Mouse (Mus musculus) neural tube, embryonic 11.5 days (tissue): Measurements from ENCODE around the gene Olfr1467. TPM values are rescaled to one million over a fixed set of nuclear protein-coding genes. Genes with fewer than 3 reads are reported as not detected.

Experiments
- ATAC-seq: fragments of 200-750 bp; cut with Nextera tagmentation; 2 replicates; pipeline ENCODE4 v1.8.0; 2017; ENCODE audit warnings: moderate number of reproducible peaks, mild to moderate bottlenecking, moderate TSS enrichment, moderate library complexity; ENCODE audit not compliant: insufficient read depth, low FRiP score, low TSS enrichment
- DNase-seq: peaks from one replicate; pipeline ENCODE4 v3.0.0-alpha.2; 2015; ENCODE audit warnings: low spot score
- H3K27ac ChIP-seq: fragments of 300-500 bp; sonication (generic); 2 replicates; pipeline ENCODE4 v1.5.1; 2014; ENCODE audit warnings: low read depth, mild to moderate bottlenecking, low read length
- H3K27me3 ChIP-seq: fragments of 300-500 bp; sonication (generic); 2 replicates; pipeline ENCODE4 v1.6.1; 2014; ENCODE audit warnings: mild to moderate bottlenecking, low read length, mixed read lengths; ENCODE audit not compliant: control insufficient read depth, insufficient read depth
- H3K36me3 ChIP-seq: fragments of 300-500 bp; sonication (generic); 2 replicates; pipeline ENCODE4 v1.6.1; 2014; ENCODE audit warnings: mild to moderate bottlenecking, low read length, moderate library complexity, mixed read lengths; ENCODE audit not compliant: control insufficient read depth, insufficient read depth
- H3K4me1 ChIP-seq: fragments of 300-500 bp; sonication (generic); 2 replicates; pipeline ENCODE4 v1.6.1; 2014; ENCODE audit warnings: low read length, mixed read lengths; ENCODE audit not compliant: control insufficient read depth, insufficient read depth
- H3K4me2 ChIP-seq: fragments of 300-500 bp; sonication (generic); 2 replicates; pipeline ENCODE4 v1.6.1; 2014; ENCODE audit warnings: low read depth, mild to moderate bottlenecking, moderate library complexity
- H3K4me3 ChIP-seq: fragments of 300-500 bp; sonication (generic); 2 replicates; pipeline ENCODE4 v1.5.1; 2014; ENCODE audit warnings: low read depth, low read length
- H3K9ac ChIP-seq: fragments of 300-500 bp; sonication (generic); 2 replicates; pipeline ENCODE4 v1.6.1; 2014; ENCODE audit warnings: mild to moderate bottlenecking, low read length
- H3K9me3 ChIP-seq: fragments of 300-500 bp; sonication (generic); 2 replicates; pipeline ENCODE4 v1.6.1; 2016; ENCODE audit warnings: low read length; ENCODE audit not compliant: control insufficient read depth
- WGBS: fragments of 180-500 bp; shearing (Covaris S2); extraction: QIAGEN DNeasy Blood & Tissue Kit; methylation state at CpG from one replicate; pipeline ENCODE4 v1.1.7; 2014; 5-methylcytosine and 5-hydroxymethylcytosine counted together
- polyA plus RNA-seq: library from polyadenylated mRNA; unstranded; fragments of >200 nt; fragmentation: Nextera tagmentation; extraction: Ambion mirVana; gene quantifications from 2 replicates; pipeline ENCODE4 v1.2.1, GENCODE M21; 2014

Gene Olfr1467
- not detected in 2 replicates for polyA plus RNA-seq

- WGBS: 76% methylated on average over 2 of the region's 2 CpGs
- Histone ChIP-seq H3K4me3 (no peak within 1 kb of the TSS), H3K36me3 (no peaks in the 10 kb centered on the region), H3K4me2 (no peak within 1 kb of the TSS), H3K9ac (no peak within 1 kb of the TSS), H3K4me1 (no peaks in the 10 kb centered on the region), H3K9me3 (0 out of 2 replicates have a peak, but pooled peaks cover 5% of the 10 kb centered on the region), H3K27ac (no peak within 1 kb of the TSS), H3K27me3 (no peaks in the 10 kb centered on the region)
- ATAC-seq (no peak), DNase-seq (no peak)
These were observed at the start of gene Olfr1467 for GRCm38 (mm10) chr19:13361936-13362335. Olfr1467 (plus strand) TSS chr19:13362236.

- no peaks in the 10 kb centered on the region for H3K27me3 ChIP-seq
- ATAC-seq (no peak), DNase-seq (no peak)
- H3K4me1 ChIP-seq: no peaks in the 10 kb centered on the region
- no peak within 1 kb of the TSS for H3K4me3 ChIP-seq
- no peaks in the 10 kb centered on the region for H3K36me3 ChIP-seq
- no peak within 1 kb of the TSS for H3K9ac ChIP-seq
- no peak within 1 kb of the TSS for H3K4me2 ChIP-seq
- no peak within 1 kb of the TSS for H3K27ac ChIP-seq
- no peaks in the 10 kb centered on the region for H3K9me3 ChIP-seq
These were observed 46.6 kb upstream of the Olfr1467 start, which contains the start of gene Olfr1465 for GRCm38 (mm10) chr19:13315441-13315840. Olfr1465 (minus strand) TSS chr19:13315541.

DNA sequence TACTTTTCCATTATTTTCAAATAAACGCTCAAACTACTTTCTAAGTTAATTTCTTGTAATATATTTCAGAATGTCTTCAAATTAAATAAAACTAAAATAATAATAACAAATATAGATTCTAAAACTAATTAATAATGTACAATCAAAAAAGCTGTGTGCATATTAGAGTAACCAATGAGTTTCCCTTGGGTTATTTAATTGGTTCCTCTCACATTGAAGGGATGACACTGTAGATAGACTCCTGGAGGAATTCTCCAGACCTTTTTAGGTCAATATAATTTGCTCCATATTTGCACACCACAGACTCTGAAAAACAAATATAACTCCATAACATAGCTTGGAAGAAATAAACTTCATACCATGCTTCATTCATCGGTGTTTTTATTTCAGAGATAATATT, 23.5 kb upstream of the Olfr1467 start, which contains the start of gene Olfr1466:
Gene Olfr1466 (plus strand): TSS at position 301 of the 400 bp plus-strand sequence.
- Histone ChIP-seq H3K4me1 (no peaks in the 10 kb centered on the region), H3K4me2 (no peak within 1 kb of the TSS), H3K36me3 (no peaks in the 10 kb centered on the region), H3K27ac (no peak within 1 kb of the TSS), H3K4me3 (no peak within 1 kb of the TSS), H3K9ac (no peak within 1 kb of the TSS), H3K9me3 (0 out of 2 replicates have a peak, but pooled peaks cover 2% of the 10 kb centered on the region), H3K27me3 (no peaks in the 10 kb centered on the region)
- DNase-seq: no peak
- ATAC-seq: no peak
- WGBS: 97% methylated on average over 2 of the region's 2 CpGs

- ATAC-seq (no peak), DNase-seq (no peak)
- Histone ChIP-seq H3K27ac (no peak within 1 kb of the TSS), H3K27me3 (no peaks in the 10 kb centered on the region), H3K9ac (no peak within 1 kb of the TSS), H3K4me3 (no peak within 1 kb of the TSS), H3K4me2 (no peak within 1 kb of the TSS), H3K9me3 (peaks cover 5% of the 10 kb centered on the region), H3K4me1 (no peaks in the 10 kb centered on the region), H3K36me3 (no peaks in the 10 kb centered on the region)
- 74% methylated on average over 2 of the region's 2 CpGs for WGBS
These were observed 45.5 kb downstream of the Olfr1467 start, which contains the start of gene Olfr1469 for GRCm38 (mm10) chr19:13407549-13407948. Olfr1469 (plus strand) TSS chr19:13407849.

Other genes with a start within 250 kb of the Olfr1467 start
- not detected in 2 replicates for gene Olfr1459, start 212.7 kb upstream of the Olfr1467 start, polyA plus RNA-seq
- gene Olfr1461, start 199.2 kb upstream of the Olfr1467 start, polyA plus RNA-seq: not detected in 2 replicates
- not detected in 2 replicates for gene Olfr1462, start 176.5 kb upstream of the Olfr1467 start, polyA plus RNA-seq
- gene Olfr1463, start 130.9 kb upstream of the Olfr1467 start, polyA plus RNA-seq: not detected in 2 replicates
- not detected in 2 replicates for gene Olfr1465, start 46.7 kb upstream of the Olfr1467 start, polyA plus RNA-seq
- gene Olfr1466, start 23.4 kb upstream of the Olfr1467 start, polyA plus RNA-seq: not detected in 2 replicates
- gene Olfr1469, start 45.6 kb downstream of the Olfr1467 start, polyA plus RNA-seq: not detected in 2 replicates
- not detected in 2 replicates for gene Olfr1471, start 81.2 kb downstream of the Olfr1467 start, polyA plus RNA-seq
- gene Olfr1472, start 93.8 kb downstream of the Olfr1467 start, polyA plus RNA-seq: not detected in 2 replicates
- not detected in 2 replicates for gene Olfr1474, start 107.3 kb downstream of the Olfr1467 start, polyA plus RNA-seq
- not detected in 2 replicates for gene Olfr1475, start 118.0 kb downstream of the Olfr1467 start, polyA plus RNA-seq
- not detected in 2 replicates for gene Olfr1477, start 138.3 kb downstream of the Olfr1467 start, polyA plus RNA-seq
- gene Olfr1480, start 165.7 kb downstream of the Olfr1467 start, polyA plus RNA-seq: not detected in 2 replicates
- gene Olfr1484, start 221.3 kb downstream of the Olfr1467 start, polyA plus RNA-seq: not detected in 2 replicates